Mouse (Mus musculus) cortical plate, adult 2 months (tissue): Measurements from ENCODE around the gene Ccni.

Experiments
- CTCF ChIP-seq: fragments of 200-500 bp; IDR thresholded peaks from 2 replicates; pipeline ENCODE4 v1.5.1; 2011; ENCODE audit warnings: mild to moderate bottlenecking, control low read depth, low read length; ENCODE audit not compliant: insufficient read depth; ENCODE audit errors: extremely low read depth
- POLR2A ChIP-seq: fragments of 200-500 bp; IDR thresholded peaks from 2 replicates; pipeline ENCODE4 v1.6.1; 2011; ENCODE audit warnings: mild to moderate bottlenecking, low read length, control low read depth; ENCODE audit not compliant: insufficient read depth; ENCODE audit errors: extremely low read depth

- TF ChIP-seq POLR2A (no peak), CTCF (no peak)
Measured at GRCm38 (mm10) chr5:93251001-93251760, 44.9 kb upstream of the Ccni start.
